Mouse (Mus musculus) gastrocnemius, postnatal 36 days (tissue): ENCODE results near the gene Ptchd1. TPM values are rescaled to one million over a fixed set of nuclear protein-coding genes. Genes with fewer than 3 reads are reported as not detected.

Experiments used
- DNase-seq, 2 experiments: peaks; one replicate each; pipeline ENCODE4 v3.0.0; 2022
- intact Hi-C: fragments of 180-260 bp; cut with DNase I; formaldehyde crosslinking; loops from one replicate; pipeline ENCODE4 v1.15.1; 2025
- long read RNA-seq, 2 experiments: library from polyadenylated mRNA; stranded (forward); transcript quantifications; one replicate each; pipeline ENCODE4 v2.0.0; 2021
- total RNA-seq, 2 experiments: library from RNA; stranded (reverse); gene quantifications; 2 replicates each; pipeline ENCODE4 v1.2.3; 2021

The Ptchd1 gene
- total RNA-seq, result not detected
- long read RNA-seq, experiment 1, result 0 reads
- long read RNA-seq, experiment 2, result 0 reads

DNA sequence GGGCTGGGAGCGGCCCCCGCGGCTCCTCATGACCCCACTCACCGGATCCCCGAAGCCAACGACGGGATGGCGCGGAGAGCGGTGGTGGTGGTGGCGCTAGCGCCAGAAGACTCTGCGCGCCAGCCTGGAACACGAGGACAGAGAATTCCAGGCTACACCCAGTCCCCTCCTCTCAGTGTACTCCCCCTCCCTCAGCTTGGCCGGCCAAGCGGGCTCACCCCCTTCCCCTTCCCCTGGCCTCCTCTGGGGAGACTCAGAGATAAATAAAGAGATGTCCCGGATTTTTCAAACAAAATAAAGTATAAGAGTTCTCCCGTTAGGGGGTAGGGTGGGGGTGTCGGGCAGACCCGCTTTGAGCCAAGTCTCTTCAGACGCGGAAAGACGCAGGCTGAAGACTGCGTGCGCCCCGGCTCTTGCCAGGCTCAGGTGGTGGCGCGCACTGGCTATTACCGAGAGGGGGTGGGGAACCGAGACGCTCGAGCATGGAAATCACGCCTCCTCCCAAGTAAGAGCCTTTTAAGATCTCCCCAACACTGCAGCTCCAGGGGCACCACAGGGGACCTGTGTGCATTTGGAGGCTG lies at the start of gene Ptchd1:
Gene Ptchd1 (minus strand): TSS at position 114 of the 581 bp plus-strand sequence.
- intact Hi-C loops, result no loop called here
- no peak for DNase-seq

- intact Hi-C loops, result no loop called here
- no peak for DNase-seq
Observed at GRCm38 (mm10) chrX:155657971-155658370, 34.4 kb upstream of the Ptchd1 start.

DNA sequence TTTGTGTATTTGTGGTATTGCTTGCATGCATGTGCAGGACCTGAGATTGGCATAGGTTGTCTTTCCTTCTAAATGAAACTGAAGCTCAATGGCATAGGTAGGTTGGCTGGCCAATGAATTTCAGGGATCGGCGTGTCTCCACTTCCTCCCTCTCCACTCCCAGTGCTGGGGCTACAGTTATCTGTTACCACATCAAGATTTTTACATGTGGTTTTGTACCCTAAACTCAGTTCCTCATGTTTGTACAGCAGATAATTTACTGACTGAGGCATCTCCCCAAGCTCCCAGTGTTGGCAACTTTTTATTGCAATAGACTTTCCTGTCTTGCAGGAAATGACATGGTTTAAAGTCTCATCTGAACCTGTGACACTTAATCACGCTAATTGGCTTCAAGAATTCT lies 22.4 kb upstream of the Ptchd1 start:
- DNase-seq, result no peak
- intact Hi-C loops, result no loop called here

DNA sequence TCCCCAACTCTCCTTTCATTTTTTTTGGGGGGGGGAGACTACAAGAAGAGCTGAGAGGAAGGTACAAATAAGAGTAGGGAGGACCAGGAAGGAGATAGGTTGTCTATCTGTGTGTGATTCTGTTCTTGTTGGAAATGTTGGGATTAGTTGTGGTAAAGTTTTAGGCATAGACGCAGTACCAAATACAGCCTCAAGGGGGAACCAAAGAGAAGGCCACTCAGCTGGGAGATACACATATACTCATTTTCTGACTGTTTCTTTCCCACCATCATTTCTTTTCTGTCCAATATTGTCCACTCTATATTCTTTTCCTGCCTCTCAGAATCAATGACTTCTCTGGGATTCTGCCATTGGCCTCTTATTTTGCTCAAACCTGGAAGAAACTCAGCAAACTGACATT lies 20.4 kb upstream of the Ptchd1 start:
- DNase-seq, result no peak
- intact Hi-C loops, result no loop called here

DNA sequence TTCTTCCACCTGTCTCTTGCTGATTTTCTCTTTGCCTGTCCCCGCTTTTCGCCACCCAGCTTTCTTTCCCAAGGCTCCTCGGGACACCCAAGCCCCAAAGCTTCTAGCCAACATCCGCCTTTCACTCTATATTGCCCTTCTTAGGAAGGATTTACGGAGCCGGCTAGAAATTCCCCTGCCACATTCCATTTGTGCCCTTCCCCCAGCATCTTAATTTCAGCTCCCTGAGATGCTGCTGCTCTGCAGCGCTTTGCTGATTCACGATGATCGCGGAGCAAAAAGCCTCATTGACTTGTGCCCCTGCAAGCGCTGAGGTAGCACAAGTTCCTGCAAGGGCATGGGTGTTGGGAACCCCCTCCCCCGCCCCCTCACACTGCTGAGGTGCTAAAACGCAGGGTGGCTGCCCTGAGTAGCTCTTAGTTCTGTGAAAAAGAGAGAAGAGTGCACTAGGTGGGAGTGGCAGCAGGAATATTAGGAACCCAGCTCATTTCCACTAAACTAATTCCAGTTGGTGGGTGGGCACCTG lies 2.1 kb upstream of the Ptchd1 start:
- no peak for DNase-seq
- intact Hi-C loops, result no loop called here

GRCm38 (mm10) chrX:155624895-155625294 lies 1.3 kb upstream of the Ptchd1 start:
- intact Hi-C loops, result no loop called here
- no peak for DNase-seq

DNA sequence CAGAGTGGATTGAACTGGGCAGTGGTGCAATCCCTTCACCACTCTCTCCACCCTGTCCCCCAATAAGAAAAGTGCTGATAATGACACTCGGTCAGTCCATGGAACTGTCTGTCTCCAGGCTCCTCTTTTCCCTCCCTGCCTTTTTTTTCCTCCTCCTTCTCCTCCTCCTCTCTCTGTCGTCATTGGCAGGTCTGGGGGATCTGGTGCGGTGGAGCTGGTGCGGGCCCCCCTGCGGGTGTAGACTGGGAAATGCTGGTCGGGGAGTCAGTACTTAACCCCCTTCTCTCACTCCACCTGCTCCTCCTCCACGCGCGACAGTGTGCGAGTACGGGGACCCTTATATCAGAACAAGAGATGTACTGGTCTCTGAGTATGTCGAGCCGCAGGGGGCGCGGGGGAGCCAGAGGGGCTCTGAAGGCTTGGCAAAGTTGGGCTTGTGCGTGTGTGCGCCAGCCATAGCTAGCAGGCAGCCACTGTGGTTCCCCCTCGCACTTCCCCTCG lies 777 bp upstream of the Ptchd1 start, which contains the start of gene Gm15155:
Gene Gm15155 (plus strand): TSS at position 401 of the 501 bp plus-strand sequence.
- intact Hi-C loops, result no loop called here
- no peak for DNase-seq

DNA sequence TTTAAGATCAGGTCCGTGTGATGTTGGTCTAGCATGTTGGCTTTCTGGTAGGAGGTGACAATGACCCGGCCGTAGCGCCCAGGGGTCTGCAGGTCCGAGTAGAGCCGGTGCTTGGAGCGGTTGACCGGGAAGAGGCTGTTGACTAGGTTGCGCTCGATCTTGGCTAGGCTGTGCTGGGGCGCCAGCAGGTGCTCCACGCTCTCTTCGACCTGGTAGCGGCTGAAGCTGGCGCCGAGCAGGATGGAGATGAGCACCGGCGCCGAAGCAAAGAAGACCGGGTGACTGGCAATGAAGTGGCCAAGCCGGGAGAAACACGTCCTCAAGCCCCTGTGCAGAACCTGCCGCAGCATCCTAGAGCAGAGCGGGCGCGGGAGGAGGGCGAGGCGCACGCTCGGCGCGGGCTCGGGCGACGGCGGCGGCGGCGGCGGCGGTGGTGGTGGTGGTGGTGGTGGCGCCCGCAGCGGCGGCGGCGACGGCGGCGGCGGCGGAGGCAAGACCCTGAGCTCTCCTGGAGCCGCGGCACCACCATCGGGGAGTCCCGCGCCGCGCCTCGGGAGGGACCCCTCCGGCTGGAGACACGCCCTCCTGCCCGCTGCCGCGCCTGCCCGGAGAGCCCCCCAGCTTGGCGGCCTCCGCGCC lies 534 bp downstream of the Ptchd1 start:
- intact Hi-C loops, result no loop called here
- DNase-seq, result no peak

DNA sequence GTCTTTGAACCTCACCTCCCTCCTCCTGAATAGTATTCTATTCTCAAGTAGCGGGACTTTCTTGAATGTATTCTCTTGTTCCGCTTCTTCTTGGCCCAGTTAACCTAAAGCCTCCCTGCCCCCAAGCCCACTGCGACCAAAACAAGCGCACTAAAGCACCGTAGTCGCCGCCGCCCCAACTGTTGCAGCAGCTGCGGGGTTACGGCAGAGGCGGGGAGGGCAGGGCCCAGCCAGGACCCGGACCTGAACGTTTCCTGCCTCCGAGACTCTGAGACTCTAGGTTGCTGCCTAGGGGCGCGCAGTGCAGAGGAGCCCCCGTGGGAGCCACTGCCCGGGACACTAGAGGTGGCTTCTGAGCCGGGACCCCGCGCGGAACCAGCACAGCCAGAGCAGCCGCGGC lies 1.1 kb downstream of the Ptchd1 start:
- DNase-seq, result no peak
- intact Hi-C loops, result no loop called here

DNA sequence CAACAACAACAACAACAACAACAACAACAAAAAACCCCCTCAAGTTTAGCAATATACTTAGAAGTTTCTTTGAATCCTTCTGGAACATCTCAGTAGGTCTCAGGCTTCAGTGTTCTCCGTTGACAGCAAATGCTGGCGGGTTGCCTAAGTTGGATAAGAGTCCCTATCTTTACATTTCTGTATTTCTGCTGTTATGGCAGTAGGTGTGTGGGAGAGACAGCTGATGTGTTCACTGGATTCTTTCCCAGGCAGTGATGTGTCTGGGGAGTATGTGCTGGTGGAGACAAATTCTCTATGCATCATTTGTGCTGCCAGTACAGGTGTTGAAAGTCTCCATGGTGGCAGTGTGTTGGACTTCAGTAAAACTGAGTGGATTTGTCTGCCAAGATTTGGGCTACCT lies 22.4 kb downstream of the Ptchd1 start:
- no peak for DNase-seq
- intact Hi-C loops, result no loop called here

DNA sequence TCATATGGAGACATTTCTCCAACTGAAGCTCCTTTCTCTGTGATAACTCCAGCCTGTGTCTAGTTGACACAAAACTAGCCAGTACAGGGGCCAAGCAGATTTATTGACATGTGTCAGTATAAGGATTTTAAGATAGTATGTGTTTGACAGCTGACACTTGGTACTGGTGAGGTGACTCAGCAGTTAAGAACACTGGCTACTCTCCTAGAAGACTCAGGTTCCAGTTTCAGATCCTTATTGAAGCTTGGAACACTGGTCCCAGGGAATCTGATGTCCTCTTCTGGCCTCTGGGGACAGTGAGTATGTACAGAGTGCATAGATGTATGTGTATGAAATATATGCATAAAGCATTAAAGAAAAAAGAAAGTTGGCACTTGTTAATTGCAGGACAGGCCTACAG lies 27.2 kb downstream of the Ptchd1 start:
- intact Hi-C loops, result no loop called here
- DNase-seq, result no peak

GRCm38 (mm10) chrX:155594685-155595084 lies 28.9 kb downstream of the Ptchd1 start:
- no peak for DNase-seq
- intact Hi-C loops, result no loop called here

- intact Hi-C loops, result no loop called here
- no peak for DNase-seq
Observed at GRCm38 (mm10) chrX:155592467-155592866, 31.1 kb downstream of the Ptchd1 start.

DNA sequence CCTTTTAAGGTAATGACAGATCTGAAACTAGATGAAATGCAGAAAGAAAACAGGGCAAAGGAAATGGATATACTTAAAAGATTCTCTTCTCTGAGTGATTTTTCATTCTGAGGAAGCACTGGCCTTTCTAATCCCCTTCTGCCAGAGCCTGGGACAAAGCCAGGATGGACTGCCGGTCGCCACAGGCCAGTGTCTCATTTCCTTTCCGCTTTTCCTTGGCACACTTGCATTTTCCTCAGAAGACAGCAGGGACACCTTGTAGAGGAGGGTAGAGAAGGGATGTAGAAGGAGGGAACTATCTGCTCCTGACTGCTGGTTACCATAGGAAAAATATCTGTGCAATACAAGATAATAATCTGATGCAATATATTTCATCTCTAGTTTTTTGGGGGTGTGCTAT lies 32.1 kb downstream of the Ptchd1 start:
- intact Hi-C loops, result no loop called here
- no peak for DNase-seq

DNA sequence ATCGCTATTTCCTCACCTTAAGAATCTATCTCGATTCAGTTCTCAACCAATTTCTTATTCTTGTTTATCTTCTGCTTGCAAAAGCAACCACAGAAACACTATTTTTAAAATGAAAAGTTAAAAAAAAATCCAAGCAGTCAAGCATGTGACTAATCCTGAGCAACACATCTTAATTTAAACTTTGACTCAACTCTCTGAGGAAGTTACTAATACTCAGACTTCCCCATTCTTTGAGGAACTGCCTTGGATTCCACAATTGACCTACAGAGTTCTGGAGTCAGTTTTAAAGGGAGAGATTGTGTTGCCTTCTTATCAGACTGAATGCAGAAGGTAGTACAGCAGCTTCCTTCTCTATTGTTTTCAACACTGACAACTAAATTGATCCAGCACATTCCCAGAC lies 39.0 kb downstream of the Ptchd1 start:
- no peak for DNase-seq
- intact Hi-C loops, result no loop called here

DNA sequence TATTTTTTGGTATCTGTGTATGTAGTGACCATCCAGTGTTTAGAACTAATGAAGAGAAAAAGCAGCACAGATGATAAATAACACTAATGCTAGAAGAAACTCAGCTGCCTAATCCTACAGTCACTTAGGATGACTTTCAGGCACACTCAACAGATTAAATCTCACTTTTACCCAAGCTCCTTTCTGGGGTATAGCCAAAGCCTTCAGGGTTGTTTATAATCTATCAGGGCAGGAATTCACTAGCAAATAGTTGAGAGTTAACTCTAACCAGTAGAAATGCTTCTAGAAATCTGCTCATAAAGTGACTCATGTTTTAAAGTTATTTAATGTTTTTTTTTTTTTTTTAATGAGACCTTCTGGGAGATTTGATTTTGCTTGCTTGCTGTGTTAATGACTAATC lies 43.8 kb downstream of the Ptchd1 start:
- DNase-seq, result no peak
- intact Hi-C loops, result no loop called here

DNA sequence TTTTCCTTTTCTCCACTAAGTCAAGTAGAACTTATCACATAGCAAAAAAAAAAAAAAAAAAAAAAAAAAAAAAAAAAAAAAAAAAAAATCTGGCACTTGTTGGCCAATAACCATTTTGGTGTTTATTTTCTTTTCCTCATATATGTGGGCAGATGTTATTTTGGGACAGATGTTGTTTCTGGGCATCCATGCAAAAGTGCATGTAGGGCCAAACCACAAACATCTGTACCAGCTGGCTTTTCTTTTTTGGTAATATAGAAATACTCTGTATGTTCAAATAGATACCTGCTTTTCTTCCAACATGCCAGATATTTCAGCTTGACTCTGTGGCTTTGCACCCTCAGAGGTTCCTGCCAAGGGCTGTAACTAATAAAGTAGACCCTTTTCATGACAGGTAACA lies 51.2 kb downstream of the Ptchd1 start:
- DNase-seq, result no peak
- intact Hi-C loops, result no loop called here

- intact Hi-C loops, result no loop called here
Observed at GRCm38 (mm10) chrX:155543780-155544179, 79.8 kb downstream of the Ptchd1 start.

More at GRCm38 (mm10) chrX:155543780-155544179, 79.8 kb downstream of the Ptchd1 start:
- no peak for DNase-seq
